In genomic region chr5:129020300-129020668, GRCm38 (mm10) we compare ENCODE assay signal across 8 mouse cellular contexts. TPM values are rescaled to one million over a fixed set of nuclear protein-coding genes. Genes with fewer than 3 reads are reported as not detected.
DNase-seq lines count a peak whose midpoint lies in the region; ATAC-seq and TF ChIP-seq lines count a peak whose summit lies in the region.

No protein-coding gene starts in this region.

- ATAC-seq in heart, embryonic 12.5 days (ENCODE audit: insufficient number of reproducible peaks, low FRiP score) = peak; percentile 82
- peak; percentile 79 for ATAC-seq in forebrain, embryonic 13.5 days
- peak; percentile 58 for ATAC-seq in liver, embryonic 14.5 days (ENCODE audit: insufficient read depth)

- peaks cover 16% of the 10 kb centered on the region for H3K4me1 ChIP-seq in heart, embryonic 12.5 days (replicated peaks)
- peaks cover 3 to 16% of the 10 kb centered on the region in 2 experiments; a peak in 3 of 4 replicates for H3K4me1 ChIP-seq in MEL (ENCODE audit: control insufficient read depth in 1 of 2, insufficient read depth in 2 of 2, low read length in 2 of 2)
- H3K4me1 ChIP-seq in forebrain, embryonic 13.5 days = peaks cover 23% of the 10 kb centered on the region
- peaks cover 16 to 17% of the 10 kb centered on the region in 2 experiments for H3K4me1 ChIP-seq in liver, embryonic 14.5 days (replicated peaks; ENCODE audit: control insufficient read depth in 2 of 2, insufficient read depth in 2 of 2, low read length in 1 of 2)

- H3K9me3 ChIP-seq in heart, embryonic 12.5 days (replicated peaks) = no peaks in the 10 kb centered on the region
- H3K9me3 ChIP-seq in MEL (replicated peaks; ENCODE audit: insufficient read depth, low read length) = no peaks in the 10 kb centered on the region
- no peaks in the 10 kb centered on the region for H3K9me3 ChIP-seq in forebrain, embryonic 13.5 days (replicated peaks)
- no peaks in the 10 kb centered on the region for H3K9me3 ChIP-seq in liver, embryonic 14.5 days (ENCODE audit: control insufficient read depth, low read length)

- no peak for DNase-seq in heart, adult 18-20 months
- no peak for DNase-seq in MEL (ENCODE audit: low read depth, low spot score)
- no peak for DNase-seq in liver, embryonic 14.5 days (ENCODE audit: low read depth in 3 of 3, low spot score in 3 of 3)
- DNase-seq in ovary, postnatal 36 days (ENCODE audit: low spot score) = no peak
- no peak for DNase-seq in embryo, embryonic 10 days (ENCODE audit: low spot score)
- no peak for DNase-seq in urinary bladder, postnatal 25 days (ENCODE audit: low spot score)

- peak in 1 of 2 experiments; percentile 10; a peak in 1 of 4 replicates for TF ChIP-seq POLR2A in MEL (IDR thresholded peaks at IDR 0.05; ENCODE audit: control insufficient read depth in 1 of 2, insufficient read depth in 1 of 2, low read depth in 1 of 2, low read length in 2 of 2, poor library complexity in 1 of 2)

- peak overlapping the region; percentile 83 for H3K4me3 ChIP-seq in heart, embryonic 12.5 days
- H3K4me3 ChIP-seq in MEL (ENCODE audit: control insufficient read depth in 1 of 2, insufficient read depth in 1 of 2, low read depth in 2 of 2, low read length in 2 of 2) = peak overlapping the region; percentile 69 to 91
- peak overlapping the region; percentile 97 for H3K4me3 ChIP-seq in forebrain, embryonic 13.5 days
- H3K4me3 ChIP-seq in liver, embryonic 14.5 days (ENCODE audit: insufficient read depth in 1 of 2, low read depth in 2 of 2, low read length in 2 of 2) = peak overlapping the region; percentile 72 to 98

- H3K27me3 ChIP-seq in heart, embryonic 12.5 days (replicated peaks) = no peaks in the 10 kb centered on the region
- H3K27me3 ChIP-seq in MEL (ENCODE audit: control insufficient read depth in 1 of 2, insufficient read depth in 2 of 2, low read length in 2 of 2) = no peaks in the 10 kb centered on the region
- no peaks in the 10 kb centered on the region for H3K27me3 ChIP-seq in forebrain, embryonic 13.5 days
- no peaks in the 10 kb centered on the region for H3K27me3 ChIP-seq in liver, embryonic 14.5 days (ENCODE audit: control insufficient read depth, insufficient read depth, low read length)

- H3K36me3 ChIP-seq in heart, embryonic 12.5 days = peaks cover 28% of the 10 kb centered on the region
- H3K36me3 ChIP-seq in MEL (ENCODE audit: control insufficient read depth in 1 of 2, insufficient read depth in 2 of 2, low read length in 2 of 2) = peaks cover 10 to 13% of the 10 kb centered on the region in 2 experiments
- H3K36me3 ChIP-seq in forebrain, embryonic 13.5 days (ENCODE audit: poor library complexity, severe bottlenecking) = peaks cover 27% of the 10 kb centered on the region
- H3K36me3 ChIP-seq in liver, embryonic 14.5 days (replicated peaks; ENCODE audit: control insufficient read depth, insufficient read depth, low read depth) = peaks cover 41% of the 10 kb centered on the region

- peak overlapping the region; percentile 94 for H3K9ac ChIP-seq in heart, embryonic 12.5 days
- peak overlapping the region; percentile 99 for H3K9ac ChIP-seq in MEL (ENCODE audit: control insufficient read depth, low read depth, low read length, poor library complexity, severe bottlenecking)
- peak overlapping the region; percentile 99 for H3K9ac ChIP-seq in forebrain, embryonic 13.5 days
- peak overlapping the region; percentile 96 for H3K9ac ChIP-seq in liver, embryonic 14.5 days (replicated peaks)

- H3K4me2 ChIP-seq in heart, embryonic 12.5 days = peak overlapping the region; percentile 95
- H3K4me2 ChIP-seq in forebrain, embryonic 13.5 days = peak overlapping the region; percentile 81
- H3K4me2 ChIP-seq in liver, embryonic 14.5 days (ENCODE audit: low read depth) = peak overlapping the region; percentile 96

- no peak for TF ChIP-seq CTCF in MEL (IDR thresholded peaks at IDR 0.05 in 2 of 3, conservative IDR thresholded peaks at IDR 0.05 in 1 of 3; ENCODE audit: control insufficient read depth in 1 of 3, insufficient read depth in 1 of 3, low read depth in 2 of 3, low read length in 3 of 3, poor library complexity in 1 of 3, severe bottlenecking in 1 of 3)
- no peak for TF ChIP-seq CTCF in liver, embryonic 14.5 days (IDR thresholded peaks at IDR 0.05; ENCODE audit: low read depth)

- no peak for TF ChIP-seq EP300 in MEL (IDR thresholded peaks at IDR 0.05; ENCODE audit: low read depth in 1 of 2, low read length in 2 of 2)
- no peak for TF ChIP-seq EP300 in liver, embryonic 14.5 days (IDR thresholded peaks at IDR 0.05; ENCODE audit: low read depth)

- WGBS in heart, embryonic 12.5 days = under 1% methylated on average over 55 of the region's 56 CpGs
- WGBS in forebrain, embryonic 13.5 days = under 1% methylated on average over 44 of the region's 56 CpGs
- WGBS in liver, embryonic 14.5 days (ENCODE audit: insufficient replicate concordance) = under 1% methylated on average over 56 of the region's 56 CpGs

- no peak for TF ChIP-seq RAD21 in MEL (IDR thresholded peaks at IDR 0.05; ENCODE audit: low read depth, low read length)

- H3K27ac ChIP-seq in heart, embryonic 12.5 days (ENCODE audit: poor library complexity, severe bottlenecking) = peak overlapping the region; percentile 94
- peak overlapping the region; percentile 76 for H3K27ac ChIP-seq in MEL (ENCODE audit: control insufficient read depth, low read depth, low read length)
- H3K27ac ChIP-seq in forebrain, embryonic 13.5 days = peak overlapping the region; percentile 98
- H3K27ac ChIP-seq in liver, embryonic 14.5 days = peak overlapping the region; percentile 82

- H3K79me2 ChIP-seq in MEL (ENCODE audit: control insufficient read depth, insufficient read depth, low read length, poor library complexity) = peaks cover 28% of the 10 kb centered on the region

TF ChIP-seq in MEL, 35 proteins besides CTCF, POLR2A, EP300 and RAD21:
- TF ChIP-seq ZC3H11A (IDR thresholded peaks at IDR 0.05; ENCODE audit: low read depth, low read length) = no peak
- no peak for TF ChIP-seq NELFE (IDR thresholded peaks at IDR 0.05; ENCODE audit: low read depth, low read length)
- no peak for TF ChIP-seq RCOR1 (IDR thresholded peaks at IDR 0.05; ENCODE audit: low read depth, low read length)
- TF ChIP-seq NRF1 (IDR thresholded peaks at IDR 0.05; ENCODE audit: insufficient read depth, low read depth, low read length, poor library complexity, severe bottlenecking) = no peak
- TF ChIP-seq ZMIZ1 (IDR thresholded peaks at IDR 0.05; ENCODE audit: low read depth, low read length) = no peak
- TF ChIP-seq POLR2AphosphoS2 (IDR thresholded peaks at IDR 0.05; ENCODE audit: low read length) = no peak
- 0 out of 2 replicates have a peak, but pooled peaks have one; percentile 5 for TF ChIP-seq MAZ (IDR thresholded peaks at IDR 0.05; ENCODE audit: low read depth, low read length)
- TF ChIP-seq USF2 (IDR thresholded peaks at IDR 0.05; ENCODE audit: borderline replicate concordance in 1 of 2, insufficient read depth in 1 of 2, low read depth in 1 of 2, low read length in 2 of 2) = no peak
- peak; percentile 70; the same call in 1 of the 2 replicates for TF ChIP-seq MXI1 (IDR thresholded peaks at IDR 0.05; ENCODE audit: low read depth, low read length)
- TF ChIP-seq GATA1 (IDR thresholded peaks at IDR 0.05; ENCODE audit: low read depth, low read length) = no peak
- TF ChIP-seq HCFC1 (IDR thresholded peaks at IDR 0.05; ENCODE audit: low read depth, low read length) = no peak
- no peak for TF ChIP-seq CHD1 (IDR thresholded peaks at IDR 0.05; ENCODE audit: low read depth, low read length)
- no peak for TF ChIP-seq SIN3A (IDR thresholded peaks at IDR 0.05; ENCODE audit: low read length)
- no peak for TF ChIP-seq CHD2 (IDR thresholded peaks at IDR 0.05; ENCODE audit: low read length)
- TF ChIP-seq KAT2A (conservative IDR thresholded peaks at IDR 0.05; ENCODE audit: low read depth, low read length) = no peak
- TF ChIP-seq TCF12 (IDR thresholded peaks at IDR 0.05; ENCODE audit: low read depth, low read length) = no peak
- TF ChIP-seq BHLHE40 (IDR thresholded peaks at IDR 0.05; ENCODE audit: borderline replicate concordance, low read depth, low read length) = peak; percentile 78; the same call in 1 of the 2 replicates
TF ChIP-seq in MEL: peak in this region for 3.

RNA-seq across cellular contexts. Expression of gene Ran, which starts 0.4 kb away (rescaled TPM):
- 426 and 432 TPM in 2 replicates for polyA plus RNA-seq in heart, embryonic 12.5 days (2016; fragmentation: Nextera tagmentation; extraction: Ambion mirVana)
- total RNA-seq in heart, adult 18-20 months (2021) = 100 to 1,000 TPM in 1 of 2 experiments, 10 to 100 TPM in 1; 99.7 to 125 TPM
- 950 and 1,019 TPM in 2 replicates for total RNA-seq in MEL (2012; rRNA removed)
- 1,000 to 10,000 TPM in 1 of 2 experiments, 10 to 100 TPM in 1; 91.6 to 2,479 TPM for polyA plus RNA-seq in MEL (2012; ENCODE audit: insufficient read depth in 1 of 2, insufficient read length in 2 of 2, low read depth in 1 of 2, low replicate concordance in 2 of 2, missing spikeins in 1 of 2)
- 746 and 789 TPM in 2 replicates for polyA plus RNA-seq in forebrain, embryonic 13.5 days (2015; fragmentation: Nextera tagmentation; extraction: Ambion mirVana)
- 221 and 273 TPM in 2 replicates for polyA plus RNA-seq in liver, embryonic 14.5 days (2012; rRNA removed)
- polyA plus RNA-seq in liver, embryonic 14.5 days (2014; fragmentation: Nextera tagmentation; extraction: Ambion mirVana) = 461 and 495 TPM in 2 replicates

RNA-seq across cellular contexts. Expression of gene Stx2, which starts 11.9 kb away (rescaled TPM):
- polyA plus RNA-seq in heart, embryonic 12.5 days (2016; fragmentation: Nextera tagmentation; extraction: Ambion mirVana) = 19.3 and 21.3 TPM in 2 replicates
- total RNA-seq in heart, adult 18-20 months (2021) = 10 to 100 TPM; 10.5 to 13.4 TPM
- 69.0 and 84.8 TPM in 2 replicates for total RNA-seq in MEL (2012; rRNA removed)
- polyA plus RNA-seq in MEL (2012; ENCODE audit: insufficient read depth in 1 of 2, insufficient read length in 2 of 2, low read depth in 1 of 2, low replicate concordance in 2 of 2, missing spikeins in 1 of 2) = 10 to 100 TPM in 1 of 2 experiments, not detected in 1; 97.1 TPM
- polyA plus RNA-seq in forebrain, embryonic 13.5 days (2015; fragmentation: Nextera tagmentation; extraction: Ambion mirVana) = 17.1 and 18.1 TPM in 2 replicates
- 66.6 and 75.0 TPM in 2 replicates for polyA plus RNA-seq in liver, embryonic 14.5 days (2012; rRNA removed)
- polyA plus RNA-seq in liver, embryonic 14.5 days (2014; fragmentation: Nextera tagmentation; extraction: Ambion mirVana) = 68.1 and 74.2 TPM in 2 replicates
